Mouse (Mus musculus) T-helper 1 cell (primary cell): ENCODE measurements around the gene Ifna16.

ENCODE experiments used
- in situ Hi-C: fragments of 300-600 bp; cut with MboI, MseI; formaldehyde crosslinking; loops from one replicate; pipeline ENCODE4 v1.15.1; 2025; ENCODE audit warnings: high pct_unique_total_duplicates

The Ifna16 gene

DNA sequence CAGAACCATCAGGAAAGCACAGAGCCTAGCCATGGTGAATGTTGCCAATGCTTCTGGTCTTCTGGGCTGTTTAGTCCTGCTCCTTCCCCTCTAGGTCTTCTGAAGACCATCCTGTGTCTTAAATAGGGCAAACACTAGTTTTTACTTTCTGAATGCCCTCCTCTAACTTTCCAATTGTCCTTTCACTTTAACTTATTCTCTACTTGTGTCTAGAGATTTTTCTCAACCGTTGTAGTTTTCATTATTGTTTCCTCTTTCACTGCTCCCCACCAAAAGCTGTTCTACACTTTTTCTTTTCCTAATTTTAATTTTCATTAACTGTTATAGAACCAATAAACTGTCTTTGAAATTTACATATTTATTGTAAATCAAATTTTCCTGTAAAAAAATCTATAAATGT, at the start of gene Ifna16:
Gene Ifna16 (minus strand): TSS at position 101 of the 400 bp plus-strand sequence.
- in situ Hi-C loops: no loop called here

DNA sequence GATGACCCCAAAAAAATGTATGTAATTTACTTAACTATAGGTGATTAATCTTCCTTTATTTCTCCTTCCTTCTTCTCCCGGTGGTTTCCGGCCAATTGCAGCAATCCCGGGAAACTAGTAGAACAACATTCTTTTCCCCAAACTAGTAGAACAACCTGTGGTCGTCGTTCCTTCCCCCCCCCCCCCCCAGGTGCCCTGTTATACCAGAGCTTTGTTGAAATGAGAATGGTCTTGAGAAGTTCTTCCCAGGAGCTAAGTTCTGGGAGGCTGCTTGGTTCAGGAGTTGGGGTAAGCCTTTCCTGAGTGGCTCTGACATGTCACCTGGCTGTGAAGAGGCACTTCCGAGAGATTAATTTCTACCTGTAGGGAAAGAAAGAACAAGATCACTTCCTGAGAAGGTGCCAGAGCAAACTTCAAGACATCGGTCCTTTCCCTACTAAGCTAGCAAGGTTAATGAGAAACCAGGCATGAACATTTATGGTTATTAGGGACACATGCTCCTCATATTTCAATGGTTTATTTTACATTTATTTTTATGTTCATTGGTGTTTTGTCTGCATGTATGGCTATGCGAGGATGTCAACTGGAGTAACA, 46.9 kb upstream of the Ifna16 start:
- in situ Hi-C loops: loop anchor here (10.0 kb wide), 1 partner anchor 1051 kb away; no protein-coding TSS in a partner anchor

DNA sequence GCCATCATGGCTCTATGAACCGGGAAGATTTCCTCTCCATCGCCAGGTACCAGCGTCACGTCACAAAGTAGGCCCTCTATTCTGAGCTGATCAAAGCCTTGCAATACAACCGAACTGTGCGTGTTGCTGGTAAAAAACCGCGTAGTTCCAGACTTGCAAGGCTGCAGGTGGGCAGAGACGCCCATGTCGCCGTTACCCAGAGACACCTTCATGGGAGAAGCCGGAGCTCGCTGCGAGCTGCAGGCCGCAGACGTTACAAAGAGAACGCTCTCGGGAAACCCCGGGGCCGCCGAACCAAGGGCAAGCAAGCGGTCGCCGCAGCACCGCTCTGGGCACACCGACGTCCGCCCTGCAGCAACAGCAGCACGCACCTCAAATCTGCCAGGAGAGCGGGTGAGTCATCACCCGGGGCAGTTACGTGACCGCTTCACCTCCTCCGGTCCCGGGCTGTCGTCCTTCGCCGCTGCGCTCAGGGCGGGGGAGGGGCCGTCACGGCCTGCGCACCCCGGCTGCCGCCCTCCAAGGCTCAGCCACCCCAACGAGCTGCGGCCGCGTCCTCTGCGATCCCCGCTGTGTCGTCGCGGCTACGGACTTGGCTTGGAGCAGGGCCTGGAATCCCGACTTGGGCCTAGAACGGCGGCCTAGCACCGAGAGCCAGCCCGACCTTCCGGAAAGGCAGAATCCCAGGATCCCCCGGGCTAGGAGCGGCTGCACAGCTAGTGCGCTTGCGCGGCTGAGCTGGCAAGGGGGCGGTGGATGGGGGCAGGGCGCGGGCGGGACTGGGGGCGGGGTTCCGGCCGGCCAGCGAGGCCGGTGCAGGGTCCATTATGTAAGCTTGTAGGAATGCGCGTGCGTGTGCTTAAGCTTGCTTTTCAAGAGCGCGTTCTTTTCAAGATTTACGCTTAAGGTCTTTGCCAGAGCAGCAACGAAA, 45.3 kb upstream of the Ifna16 start, which contains the start of the genes Gm26566 and Klhl9:
Gene Gm26566 (plus strand): TSS at position 15 of the 931 bp plus-strand sequence.
Gene Klhl9 (minus strand): TSS at position 675 of the 931 bp plus-strand sequence.
- in situ Hi-C loops: loop anchor here (10.0 kb wide), 1 partner anchor 1053 kb away; no protein-coding TSS in a partner anchor

DNA sequence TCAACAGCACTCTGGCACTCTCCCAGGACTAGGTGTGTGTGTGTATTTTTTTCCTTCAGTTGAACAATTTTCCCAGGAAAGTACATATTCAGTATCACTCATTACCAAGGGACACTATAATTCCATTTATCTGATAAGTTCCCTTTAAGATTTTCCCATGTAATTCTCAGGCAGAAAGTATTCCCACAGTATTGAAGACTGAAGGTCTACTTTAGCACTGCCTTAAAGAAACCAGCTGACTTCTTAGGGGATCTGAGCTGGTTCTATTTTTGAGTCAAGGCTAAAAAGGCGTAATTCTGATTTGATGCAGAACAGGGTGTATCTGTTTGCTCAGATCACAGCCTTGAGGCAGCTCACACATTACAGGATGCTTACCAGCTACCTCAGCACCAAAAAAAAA, 42.0 kb upstream of the Ifna16 start:
- in situ Hi-C loops: no loop called here

DNA sequence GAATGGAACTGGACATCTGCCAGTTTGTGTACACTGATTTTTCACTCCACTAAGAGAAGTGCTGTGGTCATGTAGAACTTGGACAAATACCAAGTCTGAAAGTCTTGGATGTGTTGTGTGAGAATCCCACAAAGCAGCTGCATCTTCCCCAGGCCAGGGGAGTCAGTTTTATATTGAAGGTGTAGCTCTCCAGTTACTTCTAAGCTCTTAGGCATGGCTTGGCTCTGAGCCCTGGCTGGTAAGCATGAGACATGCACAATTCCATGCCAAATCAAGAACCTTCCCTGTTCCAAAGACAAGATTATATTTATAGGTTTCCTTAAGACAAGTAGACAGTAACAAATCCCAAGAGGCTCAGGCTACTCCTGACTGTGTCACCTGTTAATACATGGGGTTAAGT, 38.3 kb upstream of the Ifna16 start:
- in situ Hi-C loops: no loop called here

DNA sequence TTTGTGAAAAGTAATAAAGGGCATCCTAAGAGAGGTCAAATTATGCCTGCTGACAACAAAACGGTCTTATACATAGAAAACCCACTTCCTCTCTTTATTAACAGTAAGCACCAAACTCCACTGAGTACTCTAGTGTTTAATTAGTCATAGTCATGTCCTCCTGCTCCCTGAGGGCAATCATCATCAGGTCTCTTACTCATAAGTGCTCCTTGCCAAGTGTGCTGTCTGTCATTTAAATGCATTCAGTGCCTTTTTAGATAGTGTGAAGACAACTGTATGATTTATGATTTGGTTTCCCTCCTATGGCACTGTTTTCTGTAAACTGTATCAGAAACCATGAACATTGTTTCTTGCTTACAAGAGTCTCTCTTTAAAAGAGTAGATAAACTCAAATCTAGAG, 37.6 kb upstream of the Ifna16 start:
- in situ Hi-C loops: no loop called here

DNA sequence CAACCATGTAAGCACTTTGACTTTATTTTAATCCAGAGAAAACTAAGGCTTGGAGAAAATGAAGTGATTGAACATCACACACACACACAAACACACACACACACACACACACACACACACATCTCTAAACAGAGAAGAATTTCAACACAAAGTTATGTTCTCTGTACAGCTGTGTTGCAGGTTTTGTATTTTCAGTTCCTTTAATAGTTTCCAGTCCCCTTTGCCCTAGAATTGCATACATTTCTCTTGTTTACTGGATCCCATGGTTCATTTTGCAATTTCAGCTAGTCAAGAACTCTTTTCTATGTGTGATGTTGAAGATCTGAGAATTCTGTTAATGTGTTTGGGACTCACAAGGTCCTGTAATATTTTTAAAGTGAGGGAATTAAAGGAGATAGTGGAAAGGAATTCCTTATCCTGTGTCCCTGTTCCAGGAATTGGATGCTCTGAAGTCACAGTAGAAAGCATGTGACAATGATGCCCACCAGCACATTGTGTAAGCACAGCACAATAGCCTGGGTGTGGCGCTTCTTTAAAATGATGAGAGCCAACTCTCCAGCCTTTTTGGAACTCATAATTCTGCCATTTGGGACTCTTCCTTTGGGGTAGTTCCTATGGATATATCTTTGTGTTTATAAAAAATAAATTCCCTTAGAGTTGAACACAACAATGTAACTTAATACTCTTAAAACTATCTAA, 30.6 kb upstream of the Ifna16 start:
- in situ Hi-C loops: no loop called here

DNA sequence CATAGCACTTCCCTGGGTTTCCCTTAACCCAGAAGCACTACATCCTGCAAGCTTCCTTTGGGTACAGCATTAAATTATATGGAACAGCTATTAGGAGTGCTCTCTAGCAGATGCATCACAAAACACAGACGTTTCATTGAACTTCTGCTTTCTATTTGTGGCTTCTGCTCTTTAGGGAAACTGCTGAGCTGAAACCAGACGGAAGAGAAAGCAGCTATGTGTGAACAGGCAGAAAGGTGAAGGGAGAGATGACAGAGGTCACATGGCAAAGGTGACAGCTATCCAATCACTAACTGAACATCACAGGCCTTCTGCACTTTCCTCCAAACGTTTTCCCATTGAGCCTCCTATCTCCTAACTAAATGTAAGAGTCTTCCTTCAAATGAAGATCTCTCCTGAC, 29.2 kb upstream of the Ifna16 start:
- in situ Hi-C loops: no loop called here

DNA sequence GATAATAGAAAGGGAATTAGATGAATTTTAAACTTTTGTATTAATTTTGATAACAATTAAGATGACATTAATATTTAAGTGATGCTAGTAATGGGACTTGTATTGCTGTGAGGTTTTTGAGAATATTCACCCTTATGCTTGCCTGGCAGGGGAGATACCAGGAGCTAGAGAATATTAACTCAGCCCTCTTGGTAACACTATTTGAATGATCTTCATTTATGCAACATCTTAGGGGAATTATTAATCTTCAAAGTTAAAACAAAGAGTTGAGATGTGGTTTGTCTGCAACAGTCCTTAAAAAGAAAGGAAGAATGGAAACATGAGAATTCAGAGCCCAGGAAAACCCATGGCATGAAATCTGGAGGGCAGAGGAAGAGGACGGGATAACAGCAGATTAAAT, 22.6 kb upstream of the Ifna16 start:
- in situ Hi-C loops: loop anchor here (5.0 kb wide), 1 partner anchor 38 kb away; no protein-coding TSS in a partner anchor

DNA sequence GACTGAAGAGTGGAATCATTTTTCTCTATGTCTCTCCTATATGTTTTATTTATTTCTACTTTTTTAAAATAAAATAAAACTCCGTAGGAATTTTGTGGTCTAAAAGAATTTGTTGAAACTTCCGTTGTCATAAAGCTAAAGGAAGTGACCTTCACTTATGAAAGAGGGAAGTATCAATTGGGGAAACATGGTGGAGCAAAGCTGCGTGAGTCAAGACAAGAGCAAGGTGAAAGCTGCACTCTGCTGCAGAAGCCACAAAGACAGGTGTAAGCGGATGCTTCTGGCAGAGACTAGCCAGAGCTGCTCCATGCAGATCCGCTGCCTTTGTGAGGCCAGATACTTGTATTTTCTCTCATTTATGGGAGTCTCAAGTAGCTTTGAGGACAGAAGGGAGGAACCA, 22.1 kb upstream of the Ifna16 start:
- in situ Hi-C loops: loop anchor here (5.0 kb wide), 1 partner anchor 39 kb away; no protein-coding TSS in a partner anchor

DNA sequence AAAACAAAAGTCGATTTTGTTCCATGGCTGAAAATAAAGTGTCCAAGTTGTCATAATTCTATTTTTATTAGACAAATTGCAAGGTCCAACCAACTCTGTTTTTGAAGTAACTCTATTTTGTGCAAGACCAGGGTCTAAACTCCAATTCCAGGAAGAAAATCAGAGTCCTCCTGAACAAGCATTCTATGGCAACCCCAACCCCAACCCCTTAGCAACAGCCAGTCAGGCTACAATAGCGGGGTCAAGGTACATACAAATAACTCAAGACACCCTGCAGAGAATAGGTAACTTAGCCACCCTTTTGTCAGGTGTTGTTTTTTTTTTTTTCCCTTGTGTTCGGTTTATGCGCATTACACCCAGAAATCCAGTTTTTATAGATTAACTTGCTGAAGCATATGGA, 21.0 kb upstream of the Ifna16 start:
- in situ Hi-C loops: loop anchor here (5.0 kb wide), 1 partner anchor 40 kb away; no protein-coding TSS in a partner anchor

DNA sequence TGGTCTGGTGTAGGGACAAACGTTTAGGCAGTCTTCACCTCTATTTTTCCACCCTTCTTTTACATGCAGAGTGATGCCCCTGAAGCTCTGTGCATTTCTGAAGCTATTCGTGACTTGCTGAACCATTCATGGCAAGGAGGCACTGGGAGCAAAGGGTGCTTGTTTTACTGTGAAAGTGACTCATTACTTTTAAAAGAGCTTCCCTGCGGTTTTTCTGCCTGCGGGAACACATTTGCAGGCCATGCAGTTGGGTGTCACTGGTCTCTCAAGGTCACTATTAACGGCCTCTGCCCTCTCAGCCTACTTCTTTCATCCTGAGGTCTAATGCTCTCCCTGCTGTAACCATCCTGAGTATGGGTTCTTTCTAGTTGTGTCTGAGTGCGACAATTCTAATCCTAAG, 20.4 kb upstream of the Ifna16 start:
- in situ Hi-C loops: loop anchor here (5.0 kb wide), 1 partner anchor 40 kb away; no protein-coding TSS in a partner anchor

DNA sequence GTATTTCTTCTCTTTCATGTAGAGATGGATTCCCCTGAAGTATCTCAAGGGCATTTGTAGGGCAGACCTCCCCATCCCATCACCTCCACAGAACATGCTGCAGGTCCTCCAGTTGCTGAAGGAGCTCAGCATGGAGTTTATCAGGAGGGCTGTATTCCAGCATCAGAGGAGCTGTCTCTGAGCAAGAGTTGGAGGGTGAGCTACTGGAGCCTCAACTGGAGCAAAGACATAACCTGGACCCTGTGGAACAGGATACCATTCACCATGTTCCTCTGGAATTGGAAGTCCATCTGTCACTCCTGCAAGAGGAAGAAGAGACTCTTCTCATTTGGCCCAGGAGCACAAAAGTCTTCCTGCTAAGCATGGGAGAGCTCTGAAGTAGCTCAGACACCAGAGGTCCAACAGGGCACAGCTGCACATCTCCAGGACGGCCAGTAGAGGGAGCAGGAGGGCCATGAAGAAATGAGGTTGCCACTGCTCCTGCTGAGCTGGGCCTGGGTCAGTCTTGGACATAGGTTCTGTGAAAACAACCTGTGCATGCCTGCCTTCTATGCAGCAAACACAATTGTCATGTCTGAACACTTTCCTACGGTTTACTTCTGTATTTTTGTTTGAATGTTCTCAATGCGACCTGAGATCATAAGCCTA, 19.6 kb upstream of the Ifna16 start:
- in situ Hi-C loops: loop anchor here (5.0 kb wide), 1 partner anchor 41 kb away; no protein-coding TSS in a partner anchor

DNA sequence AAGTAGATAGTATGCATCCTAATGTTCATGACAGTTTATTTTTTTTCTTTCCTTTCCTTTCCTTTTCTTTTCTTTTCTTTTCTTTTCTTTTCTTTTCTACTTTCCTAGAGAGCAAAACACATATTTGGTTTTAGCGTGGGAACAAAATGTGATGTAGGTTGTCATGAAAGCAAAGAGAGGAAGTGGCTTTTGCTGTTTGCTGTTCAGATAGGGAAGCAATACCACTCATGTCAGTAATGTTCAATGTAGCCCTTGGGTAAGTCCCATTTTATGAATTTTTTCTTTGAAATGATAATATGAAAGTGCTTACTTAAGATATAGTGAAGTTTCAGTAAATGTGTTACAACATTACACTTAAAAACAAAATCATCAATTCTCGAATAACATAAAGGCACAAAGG, 16.7 kb upstream of the Ifna16 start:
- in situ Hi-C loops: no loop called here

DNA sequence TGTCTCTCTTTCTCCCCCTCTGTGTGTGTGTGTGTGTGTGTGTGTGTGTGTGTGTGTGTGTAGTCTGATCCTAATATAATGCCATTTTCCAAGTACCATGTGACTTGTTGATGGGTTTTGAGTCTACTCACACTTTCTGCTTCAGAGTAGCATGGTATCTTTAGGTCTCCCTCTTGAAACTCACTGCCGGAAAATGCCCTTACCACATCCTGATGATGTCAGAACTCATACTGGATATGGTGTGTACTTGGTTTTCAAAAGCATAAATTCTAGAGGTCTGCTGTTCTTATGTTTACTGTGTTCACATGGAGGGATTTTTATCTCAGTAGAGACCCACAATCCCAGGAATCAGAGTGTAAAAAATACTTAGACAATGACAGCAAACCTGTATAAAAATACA, 15.8 kb upstream of the Ifna16 start:
- in situ Hi-C loops: no loop called here

DNA sequence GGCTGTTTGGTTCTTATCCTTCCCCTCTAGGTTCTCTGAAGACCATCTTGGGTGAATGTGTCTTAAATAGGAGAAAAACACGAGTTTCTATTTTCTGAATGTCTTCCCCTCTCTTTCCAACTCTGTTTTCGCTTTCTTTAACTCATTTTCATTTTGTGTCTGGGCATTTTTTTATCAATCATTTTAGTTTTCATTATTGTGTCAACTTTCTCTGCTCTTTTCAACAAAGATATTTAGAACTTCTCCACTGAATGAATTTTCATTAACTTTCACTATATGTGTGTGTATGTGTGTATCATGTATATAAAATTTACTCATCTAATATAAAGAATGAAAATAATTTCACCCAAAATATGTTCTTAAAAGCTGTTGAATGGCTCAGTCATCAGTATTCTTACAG, 14.5 kb upstream of the Ifna16 start, which contains the start of gene Ifnab:
Gene Ifnab (minus strand): TSS at position 101 of the 400 bp plus-strand sequence.
- in situ Hi-C loops: no loop called here

DNA sequence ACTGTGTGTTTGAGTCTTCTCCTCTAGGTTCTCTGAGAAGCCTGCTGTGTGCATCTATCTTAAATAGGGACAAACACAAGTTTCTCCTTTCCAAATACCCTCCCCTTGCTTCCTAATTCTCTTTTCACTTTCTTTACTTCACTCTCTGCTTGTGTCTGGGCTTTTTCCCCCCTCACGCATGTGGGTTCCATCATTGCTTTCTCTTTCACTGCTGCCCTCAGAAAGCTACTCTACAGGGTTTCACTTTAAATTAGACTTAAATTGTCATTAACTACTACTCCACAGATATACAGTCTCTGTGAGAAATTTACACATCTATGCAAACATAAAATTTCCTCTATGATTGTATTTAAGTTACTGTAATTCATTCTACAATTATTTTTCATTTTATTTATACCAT, 7.1 kb upstream of the Ifna16 start, which contains the start of gene Ifna2:
Gene Ifna2 (minus strand): TSS at position 101 of the 400 bp plus-strand sequence.
- in situ Hi-C loops: no loop called here

DNA sequence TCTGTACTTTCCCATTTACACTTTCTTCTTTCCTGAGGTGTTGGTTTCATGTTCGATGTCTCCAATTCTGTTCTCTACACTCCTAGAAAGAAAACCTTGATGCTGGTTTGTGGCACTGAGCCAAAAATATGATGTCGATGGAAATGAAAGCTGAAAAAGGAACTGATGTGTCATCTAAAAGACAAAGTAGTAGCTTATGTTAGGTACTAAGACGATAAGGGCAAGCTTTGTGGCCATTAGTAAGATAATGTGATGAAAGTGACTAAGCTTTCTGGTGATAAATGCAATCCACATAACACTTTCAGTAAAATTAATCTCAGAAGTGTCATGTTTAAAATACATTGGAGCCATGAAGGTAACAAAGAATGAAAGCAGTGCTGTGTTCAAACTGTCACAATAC, 4.6 kb upstream of the Ifna16 start:
- in situ Hi-C loops: no loop called here

DNA sequence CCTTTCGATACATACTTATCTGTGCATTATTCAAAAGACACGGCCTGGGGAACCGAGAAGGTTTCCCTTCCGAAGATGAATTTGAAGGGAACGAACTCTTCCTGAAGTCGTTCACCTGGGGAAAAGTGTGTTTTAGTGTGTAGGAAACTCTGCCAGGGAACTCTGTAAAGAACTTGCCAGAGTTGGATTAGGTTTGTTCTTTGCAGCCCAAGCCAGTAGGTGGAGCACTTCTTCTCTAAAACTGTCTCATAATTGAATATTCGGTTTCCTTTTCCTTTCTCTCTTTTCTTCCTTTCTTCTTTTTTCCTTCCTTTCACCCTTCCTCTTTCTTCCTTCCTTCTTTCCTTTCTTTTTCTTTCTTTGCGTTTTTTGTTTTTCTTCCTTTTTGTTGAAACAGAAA, 3.6 kb upstream of the Ifna16 start:
- in situ Hi-C loops: no loop called here

DNA sequence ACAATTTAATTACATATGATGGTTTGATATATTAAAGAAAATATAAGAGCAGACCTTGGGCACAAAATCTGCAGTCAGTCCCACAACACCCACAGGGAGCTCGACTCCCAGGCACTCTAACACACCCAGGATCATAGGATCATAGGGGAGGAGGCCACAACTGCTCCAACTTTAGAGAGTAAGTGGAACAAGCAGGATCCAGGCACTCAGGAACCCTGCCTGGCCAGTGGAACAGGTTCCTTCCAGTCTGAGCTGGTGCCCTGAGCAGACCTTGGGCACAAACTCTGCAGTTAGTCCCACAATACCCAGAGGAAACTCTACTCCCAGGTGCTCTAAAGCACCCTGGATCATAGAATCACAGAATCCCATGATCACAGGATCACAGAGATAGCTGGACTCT, 21.3 kb downstream of the Ifna16 start:
- in situ Hi-C loops: no loop called here

DNA sequence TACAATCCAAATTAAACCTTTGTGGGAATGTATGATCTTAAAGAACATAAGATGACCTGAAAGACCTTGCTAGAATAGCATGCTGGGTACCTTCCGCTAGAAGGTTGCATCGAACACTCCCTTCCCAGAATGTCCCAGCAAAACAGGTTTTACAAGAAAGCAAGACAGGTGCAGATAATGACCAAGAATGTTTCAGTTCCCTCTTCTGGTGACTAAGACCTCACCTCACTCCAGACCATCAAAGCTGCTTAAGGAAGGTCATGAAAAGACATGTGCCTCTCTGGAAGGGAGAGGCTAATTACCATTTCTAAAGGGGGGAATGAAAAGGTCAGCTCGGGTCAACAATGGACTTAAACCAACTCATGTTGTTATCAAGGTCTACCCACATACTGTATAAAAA, 23.1 kb downstream of the Ifna16 start:
- in situ Hi-C loops: no loop called here
